Mouse (Mus musculus) midbrain, embryonic 14.5 days (tissue): ENCODE results near the gene Hs6st1. TPM values are rescaled to one million over a fixed set of nuclear protein-coding genes. Genes with fewer than 3 reads are reported as not detected.

Experiments used
- microRNA-seq: library from miRNA; unstranded; fragments of <30 nt; microRNA quantifications from one replicate; pipeline ENCODE4, GENCODE M21; 2016
- polyA plus RNA-seq: library from polyadenylated mRNA; unstranded; fragments of >200 nt; fragmentation: Nextera tagmentation; extraction: Ambion mirVana; gene quantifications from 2 replicates; pipeline ENCODE4 v1.2.1, GENCODE M21; 2014

Gene Hs6st1
- polyA plus RNA-seq, 1 experiment from 2014 or later = 18.5 TPM

Small RNAs within 50 kb of the gene (microRNA-seq; reads per million reads assigned to microRNA genes)
- 6.3 reads per million, percentile 29 among the genes with 10 or more reads in this experiment for gene Mir6897

Other genes with a start within 250 kb of the Hs6st1 start
- gene Uggt1, start 176.3 kb downstream of the Hs6st1 start, polyA plus RNA-seq = 54.0 and 73.8 TPM in 2 replicates
- gene Neurl3, start 206.3 kb downstream of the Hs6st1 start, polyA plus RNA-seq = 0.90 and 1.2 TPM in 2 replicates
- 2.0 and 2.5 TPM in 2 replicates for gene Arid5a, start 239.3 kb downstream of the Hs6st1 start, polyA plus RNA-seq